In genomic region chr5:77266886-77267401, GRCm38 (mm10) we compare ENCODE assay signal across 1 mouse cellular context.
A peak's percentile ranks its signal among the peaks of the same experiment; 100 is the strongest.
TF ChIP-seq lines count a peak whose summit lies in the region.

No protein-coding gene starts in this region.

TF ChIP-seq in MEL, 35 proteins besides CTCF, POLR2A, EP300 and RAD21:
- TF ChIP-seq ETS1 (IDR thresholded peaks at IDR 0.05; ENCODE audit: low read depth, low read length) (peak; percentile 59; the same call in 1 of the 2 replicates), UBTF (IDR thresholded peaks at IDR 0.05; ENCODE audit: borderline replicate concordance, insufficient read depth, low read depth, low read length) (no peak), BHLHE40 (IDR thresholded peaks at IDR 0.05; ENCODE audit: borderline replicate concordance, low read depth, low read length) (no peak; the same call in 1 of the 2 replicates), POLR2AphosphoS5 (IDR thresholded peaks at IDR 0.05; ENCODE audit: borderline replicate concordance, low read depth, low read length) (no peak), MAFK (IDR thresholded peaks at IDR 0.05; ENCODE audit: borderline replicate concordance, low read depth, low read length) (no peak), JUND (IDR thresholded peaks at IDR 0.05; ENCODE audit: low read depth, low read length) (peak; percentile 67; the same call in 1 of the 2 replicates), ZKSCAN1 (IDR thresholded peaks at IDR 0.05; ENCODE audit: low read depth, low read length) (no peak), MEF2A (IDR thresholded peaks at IDR 0.05; ENCODE audit: extremely low read depth, insufficient replicate concordance, low read depth, low read length, poor library complexity, severe bottlenecking) (no peak), MYC (IDR thresholded peaks at IDR 0.05; ENCODE audit: low read depth, low read length) (peak; percentile 81), ZNF384 (IDR thresholded peaks at IDR 0.05; ENCODE audit: low read depth, low read length) (no peak), ZC3H11A (IDR thresholded peaks at IDR 0.05; ENCODE audit: low read depth, low read length) (no peak; the same call in 1 of the 2 replicates), TAL1 (IDR thresholded peaks at IDR 0.05; ENCODE audit: low read length) (no peak), TBP (IDR thresholded peaks at IDR 0.05; ENCODE audit: low read depth, low read length) (peak; percentile 73), TCF12 (IDR thresholded peaks at IDR 0.05; ENCODE audit: low read depth, low read length) (peak; percentile 21; the same call in 1 of the 2 replicates), RCOR1 (IDR thresholded peaks at IDR 0.05; ENCODE audit: low read depth, low read length) (no peak), HCFC1 (IDR thresholded peaks at IDR 0.05; ENCODE audit: low read depth, low read length) (peak; percentile 64; the same call in 1 of the 2 replicates), NRF1 (IDR thresholded peaks at IDR 0.05; ENCODE audit: insufficient read depth, low read depth, low read length, poor library complexity, severe bottlenecking) (no peak), CHD1 (IDR thresholded peaks at IDR 0.05; ENCODE audit: low read depth, low read length) (no peak), ELF1 (IDR thresholded peaks at IDR 0.05; ENCODE audit: low read depth, low read length) (no peak), SMC3 (IDR thresholded peaks at IDR 0.05; ENCODE audit: low read depth, low read length) (no peak), MYB (IDR thresholded peaks at IDR 0.05; ENCODE audit: low read depth, low read length) (no peak), MAX (IDR thresholded peaks at IDR 0.05; ENCODE audit: low read length) (peak; percentile 82), E2F4 (IDR thresholded peaks at IDR 0.05; ENCODE audit: borderline replicate concordance, low read depth, low read length) (no peak), CHD2 (IDR thresholded peaks at IDR 0.05; ENCODE audit: low read length) (no peak), GATA1 (IDR thresholded peaks at IDR 0.05; ENCODE audit: low read depth, low read length) (no peak), MXI1 (IDR thresholded peaks at IDR 0.05; ENCODE audit: low read depth, low read length) (peak; percentile 92; the same call in 1 of the 2 replicates), POLR2AphosphoS2 (IDR thresholded peaks at IDR 0.05; ENCODE audit: low read length) (peak; percentile 23; the same call in 1 of the 2 replicates), NELFE (IDR thresholded peaks at IDR 0.05; ENCODE audit: low read depth, low read length) (no peak), MAZ (IDR thresholded peaks at IDR 0.05; ENCODE audit: low read depth, low read length) (no peak), SIN3A (IDR thresholded peaks at IDR 0.05; ENCODE audit: low read length) (peak; percentile 93), USF2 (IDR thresholded peaks at IDR 0.05; ENCODE audit: borderline replicate concordance in 1 of 2, insufficient read depth in 1 of 2, low read depth in 1 of 2, low read length in 2 of 2) (no peak), USF1 (IDR thresholded peaks at IDR 0.05; ENCODE audit: low read depth, low read length) (no peak), GABPA (IDR thresholded peaks at IDR 0.05; ENCODE audit: low read depth, low read length) (no peak), ZMIZ1 (IDR thresholded peaks at IDR 0.05; ENCODE audit: low read depth, low read length) (no peak), KAT2A (conservative IDR thresholded peaks at IDR 0.05; ENCODE audit: low read depth, low read length) (no peak)
